Comparison of ENCODE assay signal across 9 mouse cellular contexts in the genomic region with DNA sequence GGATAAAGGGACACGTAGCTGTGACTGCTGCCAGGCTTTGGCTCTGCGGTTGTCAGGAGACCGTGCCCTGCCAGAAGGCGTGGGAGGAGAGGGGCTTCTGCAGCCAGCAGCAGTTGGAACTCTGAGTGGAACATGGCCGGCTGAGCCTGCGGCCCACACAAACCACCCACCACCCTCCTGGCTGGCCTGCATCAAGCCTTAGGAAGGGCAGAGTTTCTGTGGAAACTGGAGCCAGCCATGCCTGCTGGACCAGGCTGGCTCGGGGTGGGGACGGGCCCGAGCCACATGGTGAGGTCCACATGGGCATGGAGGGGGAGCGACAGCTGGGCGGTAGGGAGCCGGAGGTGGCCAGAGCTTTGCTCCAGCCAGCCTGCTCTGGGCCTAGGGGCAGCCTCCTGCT. TPM values are rescaled to one million over a fixed set of nuclear protein-coding genes. Genes with fewer than 3 reads are reported as not detected.
A peak's percentile ranks its signal among the peaks of the same experiment; 100 is the strongest.
DNase-seq lines count a peak whose midpoint lies in the region; TF ChIP-seq lines count a peak whose summit lies in the region.
"Had no signal": no experiment of that assay in that cellular context is flagged by ENCODE, and none has a peak within 500 bp of the region (broad histone marks: within the 10 kb centered on the region; RNA-seq: fewer than 3 reads in every experiment).

No protein-coding gene starts in this region.

- H3K27ac ChIP-seq in layer of hippocampus, adult 2 months: peak overlapping the region; percentile 64

- DNase-seq in gastrocnemius, postnatal 10 days: peak; percentile 30
- DNase-seq in gastrocnemius, adult 18-20 months (ENCODE audit: low spot score): no peak
- peak; percentile 18 for DNase-seq in ovary, adult 18-20 months (ENCODE audit: low spot score)
- no peak for DNase-seq in ovary, postnatal 14 days (ENCODE audit: low spot score)
- peak; percentile 54 to 63 for DNase-seq in layer of hippocampus, adult 2 months (ENCODE audit: low spot score in 2 of 2)
- peak; percentile 42 to 62 for DNase-seq in right cerebral cortex, postnatal 36 days (ENCODE audit: low spot score in 2 of 2)
- no peak for DNase-seq in urinary bladder, adult 18-20 months (ENCODE audit: low spot score in 2 of 2)
- DNase-seq in adipocyte (ENCODE audit: low spot score): no peak
- DNase-seq: adrenal gland, postnatal 25 days had no signal

- no peak for TF ChIP-seq CTCF in layer of hippocampus, adult 2 months (conservative IDR thresholded peaks at IDR 0.05)

- H3K4me3 ChIP-seq in layer of hippocampus, adult 2 months: no peak overlapping the region

RNA-seq across cellular contexts. Expression of gene Ccnd2, which starts 29.3 kb away (rescaled TPM):
- 10 to 100 TPM; 33.2 to 52.1 TPM for total RNA-seq in gastrocnemius, postnatal 10 days (2021)
- 10 to 100 TPM in 1 of 2 experiments, 1 to 10 TPM in 1; 7.2 to 12.8 TPM for total RNA-seq in gastrocnemius, adult 18-20 months (2021)
- total RNA-seq in layer of hippocampus, adult 2 months (2021): 100 to 1,000 TPM; 116 to 142 TPM

Comparison
In these comparisons a context has a peak if more than half of its experiments do, and no peak if none do; other contexts are left out.
1. DNase-seq: peak in gastrocnemius, postnatal 10 days (single experiment), ovary, adult 18-20 months (single experiment), layer of hippocampus, adult 2 months (2 of 2) and right cerebral cortex, postnatal 36 days (2 of 2); none in gastrocnemius, adult 18-20 months (single experiment), ovary, postnatal 14 days (single experiment), urinary bladder, adult 18-20 months (0 of 2) and adipocyte (single experiment).